Mouse (Mus musculus) small intestine, adult 2 months (tissue): ENCODE results near the gene Pogk.

ENCODE experiments used
- CTCF ChIP-seq: fragments of 200-500 bp; IDR thresholded peaks from 2 replicates; pipeline ENCODE4 v1.5.1; 2012; ENCODE audit warnings: low read depth, mild to moderate bottlenecking, control low read depth, inconsistent platforms, low read length, moderate library complexity, mixed read lengths; ENCODE audit not compliant: insufficient replicate concordance, insufficient read length; ENCODE audit errors: extremely low read depth
- POLR2A ChIP-seq: fragments of 200-500 bp; IDR thresholded peaks from 2 replicates; pipeline ENCODE4 v1.6.1; 2012; ENCODE audit warnings: low read depth, mild to moderate bottlenecking, control low read depth, inconsistent platforms, low read length, moderate library complexity

GRCm38 (mm10) chr1:166346906-166347305 lies 62.8 kb downstream of the Pogk start:
- TF ChIP-seq CTCF (no peak), POLR2A (no peak)
